Comparison of ENCODE assay signal across 10 mouse cellular contexts in the genomic region with DNA sequence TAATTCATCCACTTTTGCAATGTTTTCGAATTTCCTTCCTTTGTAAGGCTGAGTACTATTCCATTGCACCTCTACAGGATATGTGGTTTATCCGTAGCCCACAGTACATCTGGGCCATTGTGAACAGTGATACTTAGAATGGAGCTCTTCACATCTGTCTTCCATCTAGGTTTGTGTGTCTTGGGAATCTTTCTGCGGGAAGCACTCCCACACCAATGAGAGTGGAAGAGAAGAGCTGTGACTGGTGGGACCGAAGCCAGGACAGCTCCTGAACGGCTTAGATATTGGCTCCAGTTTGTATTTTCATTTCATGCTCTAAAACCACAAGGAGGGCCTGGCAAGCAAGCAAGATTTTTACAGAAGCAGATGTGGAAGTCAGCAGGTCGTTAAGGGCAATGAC.
"Had no signal": no experiment of that assay in that cellular context is flagged by ENCODE, and none has a peak within 500 bp of the region (broad histone marks: within the 10 kb centered on the region; RNA-seq: fewer than 3 reads in every experiment).

No protein-coding gene starts in this region.

- H3K27me3 ChIP-seq: limb, embryonic 12.5 days; liver, embryonic 12.5 days had no signal

- H3K9me3 ChIP-seq: limb, embryonic 12.5 days; liver, embryonic 12.5 days; midbrain, embryonic 12.5 days; neural tube, embryonic 13.5 days had no signal

- H3K4me2 ChIP-seq: limb, embryonic 12.5 days; liver, embryonic 12.5 days; midbrain, embryonic 12.5 days; neural tube, embryonic 13.5 days had no signal

- DNase-seq: kidney, adult 11 months; retina, postnatal 1 day; right cerebral cortex, postnatal 4 days; thymus, postnatal 36 days had no signal

- H3K4me1 ChIP-seq: liver, embryonic 12.5 days had no signal

- H3K9ac ChIP-seq: limb, embryonic 12.5 days; liver, embryonic 12.5 days; midbrain, embryonic 12.5 days; neural tube, embryonic 13.5 days had no signal

- H3K36me3 ChIP-seq: limb, embryonic 12.5 days; liver, embryonic 12.5 days; midbrain, embryonic 12.5 days; neural tube, embryonic 13.5 days had no signal

- H3K4me3 ChIP-seq: limb, embryonic 12.5 days; liver, embryonic 12.5 days; midbrain, embryonic 12.5 days; neural tube, embryonic 13.5 days had no signal

- ATAC-seq: liver, embryonic 12.5 days; midbrain, embryonic 16.5 days had no signal

- H3K27ac ChIP-seq: kidney, postnatal 0 days; limb, embryonic 12.5 days; liver, embryonic 12.5 days; midbrain, embryonic 12.5 days; neural tube, embryonic 13.5 days had no signal
